Mouse (Mus musculus): ENCODE measurements at regions not wholly inside any gene's neighbourhood (a gene's known extent, or its start where the extent isn't known, plus 50 kb on each side); places are given as distances from the start of the nearest gene placed in this dataset.

- DNase-seq: no peak
Observed at GRCm38 (mm10) chr2:79510485-79511094, 54.0 kb upstream of the Cerkl start.

DNA sequence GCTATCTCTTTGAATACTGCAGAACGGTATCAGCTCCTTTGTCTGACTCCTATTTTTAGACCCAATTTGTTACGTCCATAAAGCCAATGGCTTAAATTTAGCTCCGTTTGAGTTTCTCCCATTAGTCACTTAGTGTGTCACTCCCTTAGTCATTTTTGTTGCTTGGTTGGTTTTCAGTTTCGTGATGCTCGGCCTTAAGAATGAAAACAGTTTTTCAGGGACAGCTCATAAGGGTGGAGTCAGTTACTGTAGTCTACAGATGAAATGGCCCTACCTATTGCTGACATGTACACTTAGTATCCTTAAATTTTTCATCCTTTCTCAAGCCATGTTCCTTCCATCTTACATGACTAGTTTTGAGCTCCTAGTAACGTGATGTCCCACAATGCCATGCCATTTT is 54.5 kb upstream of the Cerkl start:
- no peak for DNase-seq

GRCm38 (mm10) chr2:79511676-79512323 is 55.2 kb upstream of the Cerkl start:
- DNase-seq: peak; percentile 89

GRCm38 (mm10) chr2:79512374-79512773 is 55.8 kb upstream of the Cerkl start:
- no peak for DNase-seq

DNA sequence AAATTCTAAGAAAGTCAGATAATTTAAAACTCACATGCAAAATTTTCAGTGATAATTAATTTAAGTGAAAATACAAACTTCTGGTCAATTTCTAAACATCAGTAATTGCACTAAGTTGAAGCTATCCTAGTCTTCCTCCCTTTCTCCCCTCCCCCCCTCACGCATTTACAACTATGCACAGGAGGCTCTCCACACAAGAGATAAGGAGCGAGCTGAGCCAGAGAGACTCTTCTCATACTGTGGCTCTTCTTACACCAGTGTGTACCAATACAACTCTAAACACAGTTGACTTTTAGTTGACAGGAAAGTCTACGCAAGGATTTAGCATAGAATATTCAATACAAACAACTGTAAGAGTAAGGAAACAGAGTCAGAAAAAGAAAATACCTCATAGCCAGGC is 57.1 kb upstream of the Cerkl start:
- DNase-seq: no peak

DNA sequence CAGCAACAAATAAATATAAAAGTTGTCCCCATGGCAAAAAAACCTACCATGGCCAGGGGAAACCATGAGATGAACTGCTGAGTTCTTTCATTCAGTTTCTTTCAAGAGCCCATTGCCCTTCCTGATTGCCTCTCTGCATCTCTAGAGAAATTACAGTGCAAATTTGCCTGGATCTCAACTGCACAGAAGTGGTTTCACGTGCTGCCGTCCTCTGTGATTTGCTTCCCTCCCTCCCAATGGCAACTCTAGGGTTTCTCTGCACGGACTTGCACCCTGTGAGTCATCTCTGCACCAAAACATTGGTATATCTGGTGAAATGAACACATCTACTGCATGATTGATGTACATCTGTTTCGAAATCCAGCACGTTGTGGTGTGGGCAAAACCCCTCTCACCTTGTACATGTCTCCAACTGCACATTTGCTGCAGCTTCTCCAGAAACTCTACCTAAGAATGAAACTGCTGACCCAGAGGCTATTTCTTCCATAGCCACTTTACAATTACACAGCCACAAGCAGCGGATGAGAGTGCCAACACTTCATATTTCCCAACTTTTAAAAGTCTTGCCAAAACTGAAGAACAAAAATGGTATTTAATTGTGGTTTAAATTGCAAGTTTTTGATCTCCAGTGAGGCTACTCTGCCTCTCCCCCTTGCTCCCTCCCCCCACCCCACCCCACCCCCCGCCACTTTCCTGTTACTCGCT is 61.6 kb upstream of the Cerkl start:
- DNase-seq: no peak

DNA sequence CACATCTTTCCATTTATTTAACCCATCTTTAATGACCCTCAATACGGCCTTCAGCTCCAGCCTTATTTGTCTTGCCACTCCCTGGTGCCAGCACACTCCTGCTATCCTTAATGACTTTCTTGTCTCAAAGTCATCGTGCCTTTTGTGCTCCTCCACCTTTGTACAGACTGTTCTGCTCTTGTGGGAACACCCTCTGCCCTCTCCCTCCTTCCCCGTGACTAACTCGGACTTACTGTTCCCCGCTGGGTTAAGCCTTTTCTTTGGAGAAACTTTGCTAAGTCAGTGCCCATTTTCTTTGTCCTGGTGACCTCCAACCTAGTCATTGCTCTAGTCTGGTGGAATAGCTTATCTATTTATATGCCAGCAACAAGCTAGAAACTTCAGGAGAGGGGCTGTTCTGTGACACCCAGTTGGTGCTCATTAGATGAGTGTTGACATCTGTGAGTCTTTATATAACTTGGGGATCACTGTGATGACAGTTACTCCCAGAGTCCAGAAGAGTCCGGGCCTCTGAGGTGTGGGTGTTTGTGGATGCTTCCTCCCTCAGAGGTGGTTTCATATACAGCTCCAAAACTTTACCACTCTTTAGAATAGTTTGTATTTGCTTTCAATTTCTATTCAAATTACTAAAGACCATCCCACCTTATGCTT is 63.3 kb upstream of the Cerkl start:
- DNase-seq: no peak

DNA sequence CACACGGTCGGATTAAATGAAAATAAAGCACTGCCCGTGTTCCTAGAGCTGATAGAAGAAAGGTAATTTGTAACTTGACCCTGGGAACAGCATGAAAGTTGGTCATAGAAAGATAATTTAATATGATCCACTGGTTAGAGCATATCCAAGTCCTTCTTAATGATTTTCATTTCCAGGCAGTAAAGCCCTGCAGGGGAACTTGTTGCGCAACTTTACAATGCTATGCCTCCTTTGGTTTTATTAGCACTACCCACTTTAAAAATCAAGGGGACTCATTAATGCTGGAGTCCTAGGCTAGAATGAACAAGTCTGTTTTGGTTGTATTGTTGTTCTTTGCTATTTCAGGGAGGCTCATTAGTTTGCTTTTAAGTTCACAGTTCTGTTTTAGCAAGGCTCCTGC is 66.9 kb upstream of the Cerkl start:
- no peak for DNase-seq

DNA sequence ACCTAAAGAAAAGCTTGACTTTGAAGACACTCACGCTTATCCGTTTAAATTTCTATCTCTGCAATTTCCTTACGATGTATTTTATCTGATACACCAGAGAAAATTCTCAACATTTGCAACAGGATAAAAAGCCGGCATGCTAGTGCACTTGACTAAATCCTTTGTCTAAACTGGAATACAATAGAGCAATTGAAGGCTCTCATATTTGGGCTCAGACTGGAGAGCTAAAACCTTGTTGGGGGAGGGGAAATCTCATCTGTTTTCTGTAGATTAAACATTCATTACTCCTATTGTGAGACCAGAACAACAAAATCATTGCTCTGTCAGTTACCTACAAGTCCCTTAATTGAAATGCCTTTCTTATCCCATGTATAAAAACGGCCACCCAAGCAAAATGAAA is 70.9 kb upstream of the Cerkl start:
- no peak for DNase-seq

- no peak for DNase-seq
Observed at GRCm38 (mm10) chr2:79528347-79528990, 71.9 kb upstream of the Cerkl start.

DNA sequence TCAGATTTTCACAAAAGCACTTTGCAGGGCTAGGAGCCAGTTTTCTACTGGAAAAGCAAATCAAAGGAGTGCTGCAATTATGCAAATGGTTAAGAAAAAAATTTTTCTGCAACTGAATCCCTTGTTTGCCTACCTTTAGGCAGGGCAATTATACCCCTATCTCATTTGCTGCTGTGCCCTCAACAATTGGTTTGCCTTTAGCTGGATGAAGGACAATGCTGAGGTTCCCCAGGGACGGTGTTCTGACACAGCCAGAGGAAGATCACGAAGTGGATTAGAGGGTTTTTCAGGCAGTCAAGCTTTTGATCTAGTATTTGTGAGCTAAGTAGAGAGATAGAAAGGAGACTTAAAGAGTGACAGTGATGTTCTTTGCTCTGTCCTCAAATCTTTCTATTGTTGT is 72.6 kb upstream of the Cerkl start:
- no peak for DNase-seq

DNA sequence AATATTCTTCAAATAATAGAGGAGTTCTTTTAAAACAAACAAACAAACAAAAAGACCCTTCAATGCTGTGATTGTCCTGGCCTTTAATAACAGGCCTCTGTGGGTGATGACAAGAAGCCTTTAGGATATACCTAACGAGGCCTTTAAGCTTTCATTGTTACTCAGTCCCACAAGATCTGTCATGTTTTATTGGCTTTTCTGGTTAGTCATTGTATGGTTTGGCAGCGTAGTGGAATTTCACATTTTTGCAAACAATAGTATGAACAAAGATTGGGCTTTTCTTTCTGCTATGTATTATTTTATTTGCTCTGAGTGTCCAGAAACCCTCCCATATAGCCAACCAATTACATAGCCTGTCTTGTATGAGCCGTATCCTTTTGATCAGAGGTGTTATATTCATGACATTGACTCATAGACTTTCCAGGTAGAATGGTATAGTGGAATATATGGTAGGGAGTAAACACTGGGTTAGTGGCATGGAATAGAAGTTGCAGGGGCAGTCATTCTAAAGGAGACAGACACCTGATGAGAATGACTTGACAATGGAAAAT is 76.1 kb upstream of the Cerkl start:
- DNase-seq: no peak

DNA sequence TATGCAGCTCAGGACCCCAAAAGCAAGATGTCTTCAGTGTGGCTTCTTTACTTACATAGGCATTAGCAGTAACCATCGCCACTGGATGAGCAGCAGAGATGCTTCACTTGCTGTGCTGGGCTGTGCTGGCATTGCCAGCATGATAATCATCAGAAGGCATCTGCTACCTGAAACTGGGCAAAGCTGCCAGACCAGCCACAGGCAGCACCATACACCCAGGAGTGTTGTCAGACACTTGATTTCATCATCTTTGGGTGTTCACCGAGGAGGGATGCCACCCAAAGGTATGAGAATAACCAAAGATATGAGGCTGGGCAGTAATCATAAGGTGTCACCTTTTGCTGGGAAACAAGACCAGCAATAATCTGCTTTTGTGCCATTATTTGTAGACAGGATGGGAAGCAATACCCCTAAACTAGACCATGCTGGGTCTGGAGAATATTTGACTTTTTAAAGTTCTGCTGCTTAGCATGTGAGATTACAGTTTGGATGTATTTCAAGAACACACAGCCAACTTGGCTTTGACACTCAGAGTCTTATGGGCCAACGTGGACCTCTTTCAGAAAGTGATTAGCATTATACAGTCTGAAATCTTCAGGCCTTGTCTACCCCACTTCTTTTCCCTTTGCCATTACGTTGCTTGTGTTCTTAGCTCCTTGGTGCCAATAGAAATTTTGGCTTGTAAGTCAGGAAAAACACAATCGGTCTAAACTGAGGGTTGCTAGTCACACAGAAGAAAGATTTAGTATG is 80.7 kb upstream of the Cerkl start:
- DNase-seq: no peak

- peak; percentile 47 for DNase-seq
Observed at GRCm38 (mm10) chr2:79540384-79540783, 83.8 kb upstream of the Cerkl start.

DNA sequence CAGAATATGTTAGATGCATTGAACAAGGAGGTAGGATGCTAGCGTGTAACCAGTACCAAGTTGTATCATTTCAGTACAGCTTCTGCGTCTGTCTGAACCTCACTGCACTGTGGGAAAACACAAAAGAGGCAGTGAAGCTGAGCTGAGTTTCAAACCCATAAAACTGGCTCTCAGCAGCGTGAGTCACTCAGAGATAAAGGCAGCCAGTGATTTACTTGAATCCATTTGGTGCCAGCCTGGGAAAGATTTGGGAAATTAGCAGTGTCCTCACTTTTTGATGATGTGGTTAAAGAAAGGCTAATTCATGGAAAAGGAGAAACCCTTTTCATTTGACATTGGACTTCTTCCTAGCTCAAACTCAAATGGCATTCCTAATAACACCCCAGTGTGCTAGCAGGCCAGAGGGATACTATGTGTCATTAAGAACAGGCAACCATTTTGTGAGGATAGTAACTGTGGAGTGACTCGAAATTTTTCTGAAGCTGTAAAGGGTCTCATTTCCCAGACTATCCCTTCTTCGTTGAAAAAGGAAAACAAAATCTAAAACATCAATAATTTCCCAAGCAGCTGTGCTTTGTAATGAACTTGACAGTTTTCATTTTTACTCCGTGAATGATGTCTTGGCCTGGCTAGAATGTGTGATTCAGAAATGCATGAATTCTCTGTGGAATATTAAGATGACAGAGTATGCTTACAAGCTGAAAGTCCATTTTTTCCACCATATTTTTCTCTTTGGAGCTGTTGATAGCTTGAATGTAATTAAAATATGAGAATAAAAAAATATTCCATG is 85.8 kb upstream of the Cerkl start:
- no peak for DNase-seq

DNA sequence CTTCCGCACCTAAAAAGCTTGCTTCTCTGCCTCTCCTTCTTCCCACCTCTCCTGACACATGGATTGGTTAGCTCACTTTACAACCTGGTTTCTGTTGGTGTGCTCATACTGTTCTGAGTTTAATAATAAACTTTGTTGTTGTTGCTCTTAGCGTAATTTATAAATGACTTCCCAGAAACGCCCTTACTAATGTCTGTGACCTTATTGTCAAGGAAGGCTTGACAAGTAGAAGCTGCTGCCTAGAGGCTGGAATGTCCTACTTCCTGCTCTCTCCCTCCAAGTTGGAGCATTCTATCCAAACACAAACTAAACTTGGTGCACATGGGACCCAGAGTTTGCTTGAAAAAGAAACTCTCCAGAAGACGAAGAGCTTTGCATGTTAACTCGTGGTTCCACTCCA is 86.9 kb upstream of the Cerkl start:
- peak; percentile 52 for DNase-seq

- no peak for DNase-seq
Observed at GRCm38 (mm10) chr2:79543948-79544792, 87.6 kb upstream of the Cerkl start.

DNA sequence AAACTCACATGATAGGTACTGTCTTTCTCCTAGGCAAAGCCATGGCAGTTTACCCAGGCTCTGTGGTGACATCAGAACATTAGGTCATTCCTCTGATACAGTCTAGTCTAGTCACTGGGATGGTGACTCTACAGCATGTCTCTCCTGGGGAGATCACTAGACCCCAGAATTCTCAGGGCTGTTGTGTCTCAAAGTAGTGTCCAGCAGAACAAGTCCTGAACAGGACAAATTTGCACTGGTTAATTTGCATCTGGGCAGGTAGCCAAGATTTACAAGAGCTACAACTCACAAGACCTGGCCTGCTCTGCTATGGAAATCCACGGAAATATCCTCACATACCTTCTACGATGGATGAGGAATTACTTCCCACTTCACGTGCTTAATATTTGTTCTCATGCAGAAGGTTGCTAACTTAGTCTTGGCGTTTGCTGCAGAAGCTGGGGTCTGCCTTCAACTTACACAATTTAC is 88.2 kb upstream of the Cerkl start:
- peak; percentile 25 for DNase-seq

- DNase-seq: no peak
Observed at GRCm38 (mm10) chr2:79546206-79546605, 88.9 kb upstream of the Itprid2 start.

GRCm38 (mm10) chr2:79547284-79547683 is 87.9 kb upstream of the Itprid2 start:
- no peak for DNase-seq

Data from kidney, postnatal 10 days (tissue).